Mouse (Mus musculus): Measurements from ENCODE around the gene Pxdn.

DNA sequence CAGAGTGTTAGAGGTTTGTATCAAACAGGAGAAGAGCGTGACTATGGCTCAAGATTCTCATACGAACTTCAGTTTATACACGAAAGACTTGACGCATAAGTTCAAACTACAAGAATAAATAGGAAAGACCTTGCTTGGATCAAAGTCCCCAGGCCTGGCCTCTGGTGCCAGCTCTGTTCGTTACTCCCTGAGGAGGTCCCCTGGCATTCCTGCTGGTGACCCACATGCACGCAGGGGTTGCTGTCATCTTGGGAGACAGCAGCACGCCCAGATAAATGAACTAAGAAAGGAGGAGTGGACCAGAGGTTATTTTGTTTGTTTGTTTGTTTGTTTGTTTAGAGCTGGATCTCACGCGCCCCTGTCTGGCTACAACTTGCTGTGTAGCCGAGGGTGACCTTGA lies 48.8 kb downstream of the Pxdn start:
- TF ChIP-seq CTCF (IDR thresholded peaks at IDR 0.05; ENCODE audit: low read depth, low read length) (no peak), POLR2AphosphoS5 (IDR thresholded peaks at IDR 0.05; ENCODE audit: insufficient replicate concordance, low read depth, low read length) (no peak), TAL1 (conservative IDR thresholded peaks at IDR 0.05; ENCODE audit: low read depth, low read length) (no peak), GATA1 (IDR thresholded peaks at IDR 0.05; ENCODE audit: borderline replicate concordance, low read length) (no peak)

Data from G1E (cell line).